Mouse (Mus musculus): Measurements from ENCODE around the gene Dhdds. TPM values are rescaled to one million over a fixed set of nuclear protein-coding genes. Genes with fewer than 3 reads are reported as not detected.
A peak's percentile ranks its signal among the peaks of the same experiment; 100 is the strongest.

Dhdds gene
- polyA plus RNA-seq, 1 experiment from 2014 or later: 23.8 TPM

DNA sequence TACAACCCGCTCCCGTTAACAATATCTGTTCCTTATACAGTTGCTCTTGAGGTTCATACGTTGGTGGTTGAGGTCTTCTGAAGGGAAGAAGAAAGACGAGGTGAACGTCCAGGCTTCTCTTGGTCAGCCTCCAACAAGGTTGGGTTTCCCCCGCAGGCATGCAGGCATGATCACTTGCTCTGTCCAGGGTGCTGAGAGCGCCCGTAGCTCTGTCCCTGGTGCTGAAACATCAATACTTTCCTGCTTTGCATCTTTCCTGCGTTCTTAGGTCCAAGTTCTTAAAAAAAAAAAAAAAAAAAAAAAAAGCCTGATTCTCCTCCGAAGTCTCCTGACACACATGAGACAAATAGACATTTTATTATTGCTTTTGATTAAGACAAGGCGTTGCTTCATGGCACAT lies 19.9 kb upstream of the Dhdds start:
- DNase-seq (ENCODE audit: low spot score): peak; percentile 79
- Histone ChIP-seq H3K27ac (ENCODE audit: low read length) (no peak overlapping the region), H3K4me1 (ENCODE audit: insufficient read depth, low read depth, low read length) (no peaks in the 10 kb centered on the region), H3K4me3 (ENCODE audit: low read depth, low read length) (no peak overlapping the region), H3K36me3 (ENCODE audit: insufficient read depth, low read length) (no peaks in the 10 kb centered on the region), H3K4me2 (replicated peaks; ENCODE audit: low read depth, low read length) (no peak overlapping the region), H3K9ac (replicated peaks; ENCODE audit: low read depth) (no peak overlapping the region), H3K27me3 (replicated peaks; ENCODE audit: insufficient read depth, low read length) (peaks cover 28% of the 10 kb centered on the region), H3K9me3 (ENCODE audit: low read length) (no peaks in the 10 kb centered on the region)
- no peak for TF ChIP-seq CTCF (IDR thresholded peaks at IDR 0.05)
- WGBS: 1% methylated on average over 11 of the region's 11 CpGs
- no peak for ATAC-seq

DNA sequence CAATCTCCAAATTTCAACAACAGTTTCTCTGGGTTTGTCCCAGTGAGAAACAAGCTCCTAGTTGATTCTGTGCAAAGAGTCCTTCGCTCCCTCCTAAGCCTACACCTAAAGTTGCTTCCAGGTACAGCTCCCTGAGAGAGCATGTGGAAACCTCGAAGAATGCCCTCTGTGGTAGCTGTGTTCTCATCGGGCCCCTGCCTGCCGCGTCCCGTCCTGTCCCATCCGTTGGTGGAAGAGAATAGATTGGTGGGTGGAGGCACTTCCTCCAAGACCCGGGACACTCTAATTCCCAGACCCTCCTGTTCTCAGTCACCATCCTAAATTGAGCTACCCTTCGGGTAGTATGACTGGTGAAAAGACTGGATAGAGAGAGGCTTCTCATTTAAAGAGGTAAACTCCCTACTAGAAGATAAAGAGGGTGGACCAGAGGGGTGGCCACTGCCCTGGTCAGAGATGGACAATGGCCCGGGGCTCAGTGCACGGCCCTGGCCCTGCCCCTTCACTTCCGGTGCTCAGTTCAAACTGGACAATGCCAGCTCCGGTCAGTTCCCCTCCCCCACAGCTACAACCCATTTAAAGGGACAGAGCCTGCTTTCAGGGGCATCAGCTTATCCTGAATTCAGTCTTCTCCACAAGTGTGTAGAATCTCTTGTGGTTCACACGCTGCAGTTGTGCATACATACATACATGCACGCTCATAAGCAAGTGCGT lies 19.1 kb upstream of the Dhdds start:
- H3K36me3 ChIP-seq (ENCODE audit: insufficient read depth, low read length): no peaks in the 10 kb centered on the region
- H3K27me3 ChIP-seq (replicated peaks; ENCODE audit: insufficient read depth, low read length): peaks cover 28% of the 10 kb centered on the region
- no peak for ATAC-seq
- H3K27ac ChIP-seq (ENCODE audit: low read length): no peak overlapping the region
- DNase-seq (ENCODE audit: low spot score): no peak
- H3K4me1 ChIP-seq (ENCODE audit: insufficient read depth, low read depth, low read length): no peaks in the 10 kb centered on the region
- H3K9me3 ChIP-seq (ENCODE audit: low read length): no peaks in the 10 kb centered on the region
- no peak for TF ChIP-seq CTCF (IDR thresholded peaks at IDR 0.05)
- no peak for TF ChIP-seq EP300 (IDR thresholded peaks at IDR 0.05)
- H3K4me3 ChIP-seq (ENCODE audit: low read depth, low read length): no peak overlapping the region
- H3K9ac ChIP-seq (replicated peaks; ENCODE audit: low read depth): no peak overlapping the region
- H3K4me2 ChIP-seq (replicated peaks; ENCODE audit: low read depth, low read length): no peak overlapping the region
- WGBS: 3% methylated on average over 16 of the region's 16 CpGs

DNA sequence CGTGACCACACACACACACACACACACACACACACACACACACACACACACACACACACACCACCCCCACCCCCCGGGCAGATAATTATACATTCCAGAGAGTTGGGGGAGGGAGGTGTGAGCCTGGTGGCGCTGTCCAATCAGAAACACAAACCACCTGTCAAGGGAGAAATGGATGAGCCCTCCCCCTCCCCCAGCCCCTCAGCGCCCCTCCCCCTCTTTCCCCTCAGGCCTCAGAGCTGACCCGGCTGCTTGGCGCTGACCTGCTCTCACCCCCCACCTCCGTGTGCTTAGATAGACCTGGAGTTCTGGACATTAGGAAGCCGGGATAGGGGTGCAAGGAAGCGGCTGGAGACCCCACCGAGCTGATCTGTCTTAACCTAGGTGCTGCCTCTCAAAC lies 18.5 kb upstream of the Dhdds start:
- no peak overlapping the region for H3K27ac ChIP-seq (ENCODE audit: low read length)
- no peak overlapping the region for H3K4me3 ChIP-seq (ENCODE audit: low read depth, low read length)
- DNase-seq (ENCODE audit: low spot score): no peak
- H3K4me2 ChIP-seq (replicated peaks; ENCODE audit: low read depth, low read length): no peak overlapping the region
- no peaks in the 10 kb centered on the region for H3K4me1 ChIP-seq (ENCODE audit: insufficient read depth, low read depth, low read length)
- no peaks in the 10 kb centered on the region for H3K36me3 ChIP-seq (ENCODE audit: insufficient read depth, low read length)
- no peak overlapping the region for H3K9ac ChIP-seq (replicated peaks; ENCODE audit: low read depth)
- peaks cover 28% of the 10 kb centered on the region for H3K27me3 ChIP-seq (replicated peaks; ENCODE audit: insufficient read depth, low read length)
- 0% methylated on average over 4 of the region's 10 CpGs for WGBS
- TF ChIP-seq CTCF (IDR thresholded peaks at IDR 0.05): no peak
- TF ChIP-seq EP300 (IDR thresholded peaks at IDR 0.05): no peak
- no peak for ATAC-seq
- H3K9me3 ChIP-seq (ENCODE audit: low read length): no peaks in the 10 kb centered on the region

DNA sequence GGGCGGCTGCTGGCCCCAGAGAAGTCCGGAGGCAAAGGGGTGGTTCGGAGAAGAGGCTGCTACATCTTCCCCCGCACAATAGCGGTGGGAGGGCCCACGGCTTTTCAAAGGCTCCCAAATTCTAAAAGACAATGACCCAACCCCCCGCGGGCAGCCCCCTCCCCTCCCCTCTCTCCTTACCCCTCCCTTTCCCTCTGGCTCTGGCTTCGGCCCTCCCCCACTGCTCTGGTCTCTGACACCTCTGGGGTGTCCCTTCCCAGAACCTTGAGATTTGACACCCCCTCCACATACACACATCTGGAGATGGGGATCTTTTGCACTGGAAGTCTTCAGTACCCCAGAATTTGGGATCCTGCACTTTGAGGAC lies 18.0 kb upstream of the Dhdds start, which contains the start of gene Lin28a:
Gene Lin28a (minus strand): TSS at position 63 of the 367 bp plus-strand sequence.
- no peak within 1 kb of the TSS for H3K4me2 ChIP-seq (replicated peaks; ENCODE audit: low read depth, low read length)

DNA sequence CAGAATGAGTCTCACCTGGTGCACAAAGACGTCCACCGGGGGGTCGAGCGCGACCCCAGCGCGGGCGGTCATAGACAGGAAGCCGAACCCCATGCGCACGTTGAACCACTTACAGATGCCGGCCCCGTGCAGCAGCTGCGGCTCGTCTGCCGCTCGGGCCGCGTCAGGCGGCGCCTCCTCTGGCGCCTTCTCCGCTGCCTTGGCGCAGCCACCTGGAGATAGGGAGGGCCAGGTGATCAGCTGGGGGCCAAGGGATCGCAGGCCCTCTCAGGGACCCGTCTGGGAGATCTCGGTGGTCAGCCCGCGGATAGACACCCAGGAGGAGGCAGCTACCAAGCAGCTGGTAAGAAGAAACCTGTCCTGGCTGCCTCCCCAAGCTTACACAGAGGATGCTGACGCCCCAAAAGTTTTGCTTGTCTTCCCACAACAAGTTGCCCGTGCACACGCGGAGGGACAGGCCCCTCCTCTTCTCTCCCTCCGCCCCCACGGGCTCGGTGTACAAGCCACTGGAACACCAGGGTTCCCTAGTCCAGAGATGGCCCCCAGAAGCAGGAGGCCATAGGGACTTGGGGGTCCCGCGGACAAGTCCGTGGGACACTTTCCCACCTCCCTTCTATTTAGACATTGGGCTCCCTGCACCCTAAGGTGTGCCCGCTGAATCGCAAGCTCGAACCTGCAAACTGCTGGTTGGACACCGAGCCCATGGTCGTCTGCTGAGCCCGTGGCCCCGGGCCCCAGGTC lies 17.5 kb upstream of the Dhdds start:
- Histone ChIP-seq H3K4me2 (replicated peaks; ENCODE audit: low read depth, low read length) (no peak overlapping the region), H3K9ac (replicated peaks; ENCODE audit: low read depth) (no peak overlapping the region), H3K4me1 (ENCODE audit: insufficient read depth, low read depth, low read length) (no peaks in the 10 kb centered on the region), H3K27ac (ENCODE audit: low read length) (no peak overlapping the region), H3K9me3 (ENCODE audit: low read length) (no peaks in the 10 kb centered on the region), H3K27me3 (replicated peaks; ENCODE audit: insufficient read depth, low read length) (peaks cover 28% of the 10 kb centered on the region), H3K4me3 (ENCODE audit: low read depth, low read length) (no peak overlapping the region), H3K36me3 (ENCODE audit: insufficient read depth, low read length) (no peaks in the 10 kb centered on the region)
- DNase-seq (ENCODE audit: low spot score) (no peak), ATAC-seq (no peak)
- TF ChIP-seq EP300 (IDR thresholded peaks at IDR 0.05): no peak
- no peak for TF ChIP-seq CTCF (IDR thresholded peaks at IDR 0.05)
- WGBS: 2% methylated on average over 46 of the region's 46 CpGs

More for the DNA sequence above, 18.0 kb upstream of the Dhdds start, which contains the start of gene Lin28a:
- DNase-seq (ENCODE audit: low spot score): no peak
- Histone ChIP-seq H3K36me3 (ENCODE audit: insufficient read depth, low read length) (no peaks in the 10 kb centered on the region), H3K4me3 (ENCODE audit: low read depth, low read length) (no peak within 1 kb of the TSS), H3K27ac (ENCODE audit: low read length) (no peak within 1 kb of the TSS), H3K9ac (replicated peaks; ENCODE audit: low read depth) (no peak within 1 kb of the TSS), H3K4me1 (ENCODE audit: insufficient read depth, low read depth, low read length) (no peaks in the 10 kb centered on the region), H3K9me3 (ENCODE audit: low read length) (no peaks in the 10 kb centered on the region), H3K27me3 (replicated peaks; ENCODE audit: insufficient read depth, low read length) (peaks cover 28% of the 10 kb centered on the region)
- ATAC-seq: no peak
- TF ChIP-seq CTCF (IDR thresholded peaks at IDR 0.05) (no peak), EP300 (IDR thresholded peaks at IDR 0.05) (no peak)
- WGBS: 3% methylated on average over 8 of the region's 9 CpGs

DNA sequence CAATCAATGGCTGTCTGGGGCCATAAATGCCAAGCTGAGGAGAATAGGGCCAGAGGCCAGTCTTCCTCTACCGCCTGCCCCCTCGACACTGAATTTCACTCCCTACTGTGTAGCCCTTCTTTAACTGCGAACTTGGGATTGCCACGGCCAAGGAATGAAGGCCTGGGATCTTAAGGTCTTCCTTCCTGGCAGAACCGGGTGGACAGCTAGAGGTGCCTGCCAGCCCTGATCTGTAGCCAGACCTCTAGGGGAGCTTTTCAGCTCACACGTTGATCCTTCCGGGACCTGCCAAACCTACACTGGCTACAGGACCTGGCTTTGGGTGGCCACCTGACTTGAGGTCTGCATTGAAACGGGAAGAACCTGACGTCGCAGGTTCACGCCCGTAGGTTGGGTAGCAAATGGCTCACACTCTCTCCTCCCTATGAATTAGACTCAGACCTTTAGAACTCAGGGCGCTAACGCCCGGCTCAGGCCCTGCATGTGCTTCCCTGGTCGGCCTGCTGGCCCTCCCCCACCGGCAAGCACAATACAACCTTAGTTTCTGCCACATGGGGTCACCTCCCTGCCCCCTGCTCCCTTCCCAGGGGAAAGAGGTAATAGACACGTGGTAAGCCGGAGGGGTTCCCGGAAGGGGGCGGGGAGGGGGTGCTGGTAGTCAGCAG lies 16.6 kb upstream of the Dhdds start:
- H3K4me3 ChIP-seq (ENCODE audit: low read depth, low read length): no peak overlapping the region
- no peak overlapping the region for H3K9ac ChIP-seq (replicated peaks; ENCODE audit: low read depth)
- H3K27ac ChIP-seq (ENCODE audit: low read length): no peak overlapping the region
- DNase-seq (ENCODE audit: low spot score): no peak
- H3K9me3 ChIP-seq (ENCODE audit: low read length): no peaks in the 10 kb centered on the region
- 3% methylated on average over 21 of the region's 21 CpGs for WGBS
- ATAC-seq: no peak
- H3K36me3 ChIP-seq (ENCODE audit: insufficient read depth, low read length): no peaks in the 10 kb centered on the region
- no peak overlapping the region for H3K4me2 ChIP-seq (replicated peaks; ENCODE audit: low read depth, low read length)
- H3K27me3 ChIP-seq (replicated peaks; ENCODE audit: insufficient read depth, low read length): peaks cover 28% of the 10 kb centered on the region
- H3K4me1 ChIP-seq (ENCODE audit: insufficient read depth, low read depth, low read length): no peaks in the 10 kb centered on the region
- TF ChIP-seq CTCF (IDR thresholded peaks at IDR 0.05) (no peak), EP300 (IDR thresholded peaks at IDR 0.05) (no peak)
